ENCODE assay signal across 20 mouse cellular contexts in genomic region chr14:115282782-115283181, GRCm38 (mm10).
"Had no signal": no experiment of that assay in that cellular context is flagged by ENCODE, and none has a peak within 500 bp of the region (broad histone marks: within the 10 kb centered on the region; RNA-seq: fewer than 3 reads in every experiment).

No protein-coding gene starts in this region.

- DNase-seq: kidney, adult 11 months; kidney, adult 8-10 months; kidney, postnatal 10 days; kidney, postnatal 36 days; left cerebral cortex, postnatal 4 days; liver, postnatal 0 days; lung, embryonic 14.5 days; midbrain, embryonic 14.5 days; retina, postnatal 1 day; right cerebral cortex, postnatal 25 days; thymus, adult 18-20 months; thymus, postnatal 36 days had no signal

- H3K27ac ChIP-seq: intestine, embryonic 15.5 days; kidney, embryonic 15.5 days; liver, embryonic 14.5 days; midbrain, embryonic 10.5 days; neural tube, embryonic 13.5 days had no signal

- H3K4me3 ChIP-seq: intestine, embryonic 15.5 days; kidney, embryonic 15.5 days; megakaryocyte, embryonic 14.5 days; midbrain, embryonic 10.5 days; neural tube, embryonic 13.5 days had no signal

- ATAC-seq: intestine, embryonic 15.5 days; liver, postnatal 0 days; lung, postnatal 0 days had no signal

- H3K4me2 ChIP-seq: intestine, embryonic 15.5 days; kidney, embryonic 15.5 days; liver, embryonic 11.5 days; lung, embryonic 14.5 days; neural tube, embryonic 13.5 days had no signal

- H3K36me3 ChIP-seq: intestine, embryonic 15.5 days; kidney, embryonic 15.5 days; midbrain, embryonic 10.5 days; neural tube, embryonic 13.5 days had no signal

- H3K9me3 ChIP-seq: intestine, embryonic 15.5 days; kidney, embryonic 15.5 days; megakaryocyte, embryonic 14.5 days; midbrain, embryonic 10.5 days; neural tube, embryonic 13.5 days had no signal

- H3K27me3 ChIP-seq: intestine, embryonic 15.5 days; kidney, embryonic 15.5 days; megakaryocyte, embryonic 14.5 days; neural tube, embryonic 13.5 days had no signal

- H3K4me1 ChIP-seq: intestine, embryonic 15.5 days; kidney, embryonic 15.5 days; megakaryocyte, embryonic 14.5 days; midbrain, embryonic 10.5 days; neural tube, embryonic 13.5 days had no signal

- H3K9ac ChIP-seq: intestine, embryonic 15.5 days; kidney, embryonic 15.5 days; liver, embryonic 14.5 days; liver, postnatal 0 days; lung, embryonic 14.5 days; neural tube, embryonic 13.5 days had no signal
